Mouse (Mus musculus) neural tube, embryonic 10.5 days (tissue): Measurements from ENCODE around the gene Fads2.

Experiments
- DNase-seq: peaks from one replicate; pipeline ENCODE4 v3.0.0-alpha.2; 2017; ENCODE audit warnings: low spot score; ENCODE audit errors: extremely low spot score

Gene Fads2

DNA sequence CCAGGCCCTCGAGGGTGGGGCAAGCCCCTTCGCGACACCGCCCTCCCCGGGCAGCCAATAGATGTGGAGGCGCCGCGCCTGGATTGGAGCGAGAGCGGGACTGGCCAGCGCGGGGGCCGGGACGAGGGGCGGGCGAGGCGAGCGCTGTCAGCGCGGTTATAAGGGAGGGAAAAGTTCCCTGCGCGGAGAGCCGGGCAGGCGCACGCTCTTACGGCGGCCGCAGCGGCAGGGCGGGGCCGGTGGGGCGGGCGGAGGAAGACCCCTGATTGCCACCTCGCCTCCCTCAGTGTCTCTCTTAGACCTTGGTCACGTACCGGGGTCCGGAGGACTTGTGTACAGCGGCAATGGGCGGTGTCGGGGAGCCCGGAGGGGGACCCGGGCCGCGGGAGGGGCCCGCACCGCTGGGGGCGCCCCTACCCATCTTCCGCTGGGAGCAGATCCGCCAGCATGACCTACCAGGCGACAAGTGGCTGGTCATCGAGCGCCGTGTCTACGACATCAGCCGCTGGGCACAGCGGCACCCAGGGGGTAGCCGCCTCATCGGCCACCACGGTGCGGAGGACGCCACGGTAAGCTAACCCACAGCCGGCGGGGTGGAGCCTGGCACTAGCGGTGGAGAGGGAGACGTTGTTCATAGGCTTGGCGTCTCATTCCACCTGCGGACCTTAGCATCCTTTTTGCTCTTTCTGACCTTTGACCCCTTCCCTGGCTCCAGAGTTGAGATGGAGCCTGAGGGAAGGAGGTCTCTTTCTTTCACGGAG, 60.0 kb downstream of the Fads2 start, which contains the start of gene Fads3:
Gene Fads3 (plus strand): TSS at position 182 of the 761 bp plus-strand sequence.
- peak; percentile 85 for DNase-seq

DNA sequence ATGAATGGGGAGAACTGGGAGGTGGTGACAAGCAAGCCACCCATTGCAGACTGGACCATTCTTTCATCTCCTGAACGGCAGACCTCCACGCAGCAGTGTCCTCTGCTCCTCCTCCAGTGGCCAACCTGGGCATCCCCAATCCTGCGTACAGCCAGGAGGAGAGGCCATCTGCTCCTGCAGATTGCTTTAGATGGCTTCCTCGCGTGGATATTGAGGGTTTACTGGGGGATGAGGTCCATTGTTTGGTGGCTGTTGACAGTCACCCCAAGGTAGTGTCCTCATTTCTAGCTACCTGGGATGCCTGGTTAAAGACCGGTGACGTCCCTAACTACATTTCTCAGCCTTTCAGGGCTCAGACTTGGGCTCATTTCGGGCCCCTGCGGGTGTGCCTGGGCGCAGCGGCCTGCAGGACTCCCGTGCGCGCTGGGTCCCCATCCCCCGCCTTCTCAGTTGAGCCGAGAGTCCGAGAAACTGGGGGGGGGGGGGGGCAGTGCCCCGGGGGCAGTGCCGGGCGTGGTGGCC, 60.6 kb downstream of the Fads2 start:
- DNase-seq, result no peak

DNA sequence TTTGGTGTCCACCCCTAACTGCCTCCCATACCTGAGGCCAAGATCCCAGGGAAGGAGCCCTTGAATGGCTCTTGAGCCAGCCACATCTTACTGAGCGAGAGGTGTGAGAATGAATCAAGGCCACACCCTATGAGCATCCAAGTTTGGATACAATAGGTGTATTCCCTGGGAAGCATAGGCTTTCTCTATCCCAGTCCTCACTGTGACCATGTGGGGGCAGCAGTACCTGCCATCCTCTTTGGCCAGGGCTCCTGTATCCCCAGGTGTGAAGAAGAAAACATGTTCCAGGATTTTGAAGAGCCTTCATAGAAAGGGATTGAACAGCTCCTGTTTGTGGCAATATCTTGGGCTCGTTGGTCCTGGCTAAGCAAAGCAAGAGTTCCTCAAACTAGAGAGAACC, 61.9 kb downstream of the Fads2 start:
- DNase-seq, result no peak

DNA sequence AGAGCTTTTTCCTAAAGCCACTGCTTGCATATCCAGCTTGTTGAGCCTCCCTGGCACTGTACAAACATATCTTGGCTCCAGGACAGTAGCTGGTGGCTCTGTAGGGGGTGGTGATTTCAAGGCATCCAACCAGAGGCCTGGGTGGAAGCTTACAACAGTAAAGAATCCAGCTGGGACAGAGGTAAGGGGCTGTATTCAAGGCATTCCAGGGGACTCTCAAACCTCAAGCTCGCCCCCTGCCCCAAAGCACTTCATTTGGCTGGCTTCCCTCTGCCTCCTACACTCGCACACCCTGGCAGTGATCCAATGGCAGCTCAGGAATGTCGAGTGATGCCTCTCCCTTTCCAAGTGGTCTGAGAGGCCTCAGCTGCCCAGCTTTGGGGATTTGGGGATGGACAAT, 62.6 kb downstream of the Fads2 start:
- no peak for DNase-seq

DNA sequence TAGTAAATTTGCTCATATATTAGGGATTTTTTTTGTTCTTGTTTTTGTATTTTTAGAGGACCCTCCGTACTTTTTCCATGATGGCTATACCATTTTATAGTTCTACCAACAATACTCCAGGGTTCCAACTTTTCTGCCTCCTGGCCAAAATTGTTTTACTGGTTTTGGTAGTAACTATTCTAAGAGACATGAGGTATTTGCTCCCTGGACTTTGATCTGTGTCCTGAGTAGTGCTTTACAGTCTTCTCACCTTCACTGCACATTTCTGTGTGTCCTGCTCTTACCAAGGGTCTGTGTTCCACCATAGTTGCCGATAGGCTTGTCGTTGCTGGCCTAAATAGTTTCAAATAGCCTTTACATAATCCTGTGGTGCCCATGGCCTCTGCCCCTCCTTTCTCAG, 63.2 kb downstream of the Fads2 start:
- no peak for DNase-seq

DNA sequence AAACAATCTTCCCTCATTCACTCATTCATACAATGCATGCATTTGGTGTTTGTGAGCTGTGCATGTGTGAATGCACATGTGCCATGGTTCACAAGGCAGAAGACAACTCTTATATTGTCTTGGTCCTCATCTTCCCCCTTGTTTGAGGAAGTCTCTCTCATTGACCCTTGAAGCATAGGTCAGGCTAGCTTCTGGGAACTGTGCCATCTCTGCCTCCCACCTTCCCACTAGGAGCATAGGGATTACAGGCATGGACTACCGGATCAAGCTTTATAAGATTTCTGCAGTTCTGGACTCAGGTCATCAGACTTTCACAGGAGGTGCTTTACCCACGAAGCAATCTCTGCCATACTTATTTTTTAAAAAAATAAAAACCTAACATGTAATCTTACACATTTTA, 64.0 kb downstream of the Fads2 start:
- no peak for DNase-seq

DNA sequence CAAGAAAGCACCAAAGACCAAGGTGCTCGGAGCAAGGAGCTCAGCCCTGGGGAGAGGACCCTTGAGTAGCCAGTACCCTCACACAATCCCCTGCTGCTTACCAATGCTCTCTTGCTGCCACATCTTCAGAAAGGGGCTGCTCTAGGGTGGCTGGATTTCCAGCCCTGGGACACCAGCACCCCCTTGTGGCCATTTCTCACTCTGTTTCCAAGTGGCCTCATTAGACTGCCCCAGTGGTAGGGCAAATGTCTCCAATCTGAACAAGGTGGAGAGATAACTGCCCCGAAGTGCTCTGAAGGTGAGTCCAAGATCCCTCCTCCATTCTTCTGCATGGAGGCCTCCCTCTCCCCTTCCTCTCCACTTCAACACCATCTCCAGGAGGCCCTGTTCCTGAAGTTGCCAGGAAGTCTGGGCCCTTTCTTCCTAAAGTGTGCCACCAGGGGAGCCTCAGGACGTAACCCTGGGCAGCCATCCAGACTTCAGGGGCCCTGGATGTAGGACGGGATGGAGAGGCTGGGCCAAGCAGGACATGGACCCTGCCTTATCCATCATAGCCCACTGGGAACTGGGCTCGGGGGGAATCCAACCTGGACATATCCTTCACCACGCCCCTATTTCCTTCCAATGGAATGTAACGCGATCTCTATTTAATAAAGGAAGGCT, 66.6 kb downstream of the Fads2 start:
- DNase-seq, result peak; percentile 86

DNA sequence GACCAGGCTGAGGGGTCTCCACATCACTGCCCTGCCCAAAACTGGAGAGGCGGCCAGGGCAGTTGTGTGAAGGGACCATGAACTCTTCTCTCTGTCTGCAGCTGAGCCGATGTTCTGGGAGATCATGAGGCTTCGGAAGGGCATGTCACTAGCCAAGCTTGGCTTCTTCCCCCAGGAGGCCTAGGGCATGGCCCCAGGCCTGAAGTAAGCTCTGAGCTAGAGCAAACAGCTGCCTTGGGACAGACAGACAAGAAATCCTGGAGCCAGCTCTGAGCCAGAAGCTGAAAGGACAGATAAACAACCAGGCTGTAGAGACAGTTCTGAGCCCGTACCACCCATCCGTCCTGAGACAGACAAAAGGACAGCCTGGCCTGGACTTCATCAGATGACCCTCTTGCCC, 67.2 kb downstream of the Fads2 start:
- DNase-seq, result no peak

DNA sequence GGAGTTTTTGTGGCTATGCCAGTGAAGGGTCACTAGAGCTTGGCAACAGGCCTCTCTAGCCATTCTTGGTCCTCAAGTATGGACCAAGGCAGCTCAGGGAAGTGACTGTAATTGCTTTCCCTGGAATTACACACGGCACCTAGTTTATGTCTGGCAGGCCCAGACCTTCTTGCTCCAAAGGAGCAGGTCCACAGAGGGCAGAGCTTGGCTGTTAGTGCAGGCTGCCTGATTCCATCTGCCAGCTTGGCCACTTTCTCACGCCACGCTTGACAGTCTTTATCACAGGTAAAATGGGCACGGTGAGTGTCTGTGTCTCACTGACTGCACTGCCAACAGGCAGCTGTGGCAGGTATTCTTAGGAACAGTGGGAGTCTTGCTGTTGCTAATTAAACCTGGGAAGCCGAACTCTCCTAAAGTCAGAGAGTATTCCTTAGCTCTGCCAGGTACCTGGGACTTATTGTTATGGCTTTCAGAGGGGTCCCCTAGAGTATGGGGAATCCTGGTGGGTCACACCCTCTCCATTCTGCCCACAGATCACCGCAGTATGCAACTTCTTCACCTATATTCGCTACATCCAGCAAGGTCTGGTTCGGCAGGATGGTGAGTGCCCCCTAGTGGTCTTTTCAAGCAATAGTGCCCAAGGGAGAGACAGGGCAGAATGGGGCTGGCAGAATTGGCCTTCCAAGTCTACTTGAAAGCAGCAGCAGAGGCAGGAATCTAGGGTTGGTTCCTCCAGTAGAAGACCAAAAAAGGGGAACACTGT, 68.2 kb downstream of the Fads2 start:
- peak; percentile 60 for DNase-seq

DNA sequence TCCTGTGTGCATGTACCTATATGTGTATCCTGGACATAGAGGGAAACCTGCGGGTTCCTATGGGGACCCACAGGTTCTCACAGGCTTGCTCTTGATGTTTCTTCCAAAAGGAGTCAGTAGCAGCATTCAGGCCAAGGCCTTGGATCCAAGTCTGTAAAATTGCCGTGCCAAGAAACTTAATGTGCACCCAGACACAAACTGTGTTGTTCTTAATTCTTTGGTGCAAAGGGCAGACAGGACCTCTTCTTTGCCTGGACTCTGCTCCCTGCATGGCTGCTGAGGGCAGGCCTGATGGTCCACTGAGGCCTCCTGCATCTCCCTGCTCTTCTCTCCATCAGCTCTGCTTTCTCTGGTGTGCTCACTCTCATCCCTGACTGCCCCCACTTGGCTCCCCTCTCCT, 71.8 kb downstream of the Fads2 start:
- no peak for DNase-seq

DNA sequence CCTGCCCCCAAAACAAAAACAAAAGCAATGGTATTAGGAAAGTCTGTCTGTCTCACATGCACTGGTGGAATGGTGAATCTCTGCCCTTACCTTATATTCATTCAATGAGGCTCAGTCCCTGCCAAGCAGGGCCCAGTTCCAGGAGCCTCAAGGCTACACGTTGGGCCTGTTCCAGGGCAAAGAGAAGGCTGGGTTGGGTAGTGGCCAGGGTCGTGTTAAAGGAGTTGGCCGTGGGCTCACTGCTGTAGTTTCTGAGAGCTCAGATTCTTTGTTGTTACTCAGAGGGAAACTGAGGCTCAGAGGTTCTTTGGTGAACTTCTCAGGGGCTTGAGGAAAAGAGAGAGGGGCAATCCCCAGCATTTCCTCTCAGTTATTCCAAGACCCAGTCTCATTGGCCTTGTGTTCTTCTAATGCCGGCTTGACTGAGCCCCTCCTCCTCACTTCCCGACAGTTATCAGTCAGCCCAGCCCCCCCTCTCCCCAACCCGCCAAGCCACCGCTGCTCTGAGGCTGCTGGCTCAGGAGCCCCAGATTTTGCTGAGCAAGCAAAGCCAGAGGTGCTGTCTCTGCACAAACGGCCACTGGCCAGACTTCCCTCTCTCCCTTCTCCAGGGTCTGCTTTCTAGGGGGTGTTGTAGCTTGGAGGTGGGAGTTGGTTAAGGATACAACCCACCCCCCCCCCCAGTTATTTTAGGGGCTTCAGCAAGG, 76.2 kb downstream of the Fads2 start:
- no peak for DNase-seq

DNA sequence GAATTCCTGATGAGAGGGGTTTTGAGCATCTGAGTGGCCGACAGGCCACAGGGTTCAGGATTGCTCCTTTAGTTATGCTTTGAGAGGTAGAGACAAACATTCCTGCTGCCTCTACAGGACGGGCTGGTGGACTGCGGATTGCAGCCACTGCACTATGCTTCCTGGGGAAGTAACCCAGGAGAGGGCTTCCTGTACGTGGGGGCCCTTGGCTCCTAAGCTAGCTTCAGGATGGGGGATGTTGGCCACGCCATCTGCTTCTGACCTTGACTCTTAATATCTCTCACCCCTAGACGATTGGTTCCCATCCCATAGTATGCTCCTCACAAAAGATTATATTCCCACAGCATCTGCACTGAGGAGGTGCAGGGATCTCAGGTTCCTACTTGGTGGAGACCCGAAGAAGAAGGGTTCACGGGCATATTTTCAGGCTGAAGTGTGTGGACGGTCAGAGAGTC, 78.2 kb downstream of the Fads2 start:
- DNase-seq, result no peak

DNA sequence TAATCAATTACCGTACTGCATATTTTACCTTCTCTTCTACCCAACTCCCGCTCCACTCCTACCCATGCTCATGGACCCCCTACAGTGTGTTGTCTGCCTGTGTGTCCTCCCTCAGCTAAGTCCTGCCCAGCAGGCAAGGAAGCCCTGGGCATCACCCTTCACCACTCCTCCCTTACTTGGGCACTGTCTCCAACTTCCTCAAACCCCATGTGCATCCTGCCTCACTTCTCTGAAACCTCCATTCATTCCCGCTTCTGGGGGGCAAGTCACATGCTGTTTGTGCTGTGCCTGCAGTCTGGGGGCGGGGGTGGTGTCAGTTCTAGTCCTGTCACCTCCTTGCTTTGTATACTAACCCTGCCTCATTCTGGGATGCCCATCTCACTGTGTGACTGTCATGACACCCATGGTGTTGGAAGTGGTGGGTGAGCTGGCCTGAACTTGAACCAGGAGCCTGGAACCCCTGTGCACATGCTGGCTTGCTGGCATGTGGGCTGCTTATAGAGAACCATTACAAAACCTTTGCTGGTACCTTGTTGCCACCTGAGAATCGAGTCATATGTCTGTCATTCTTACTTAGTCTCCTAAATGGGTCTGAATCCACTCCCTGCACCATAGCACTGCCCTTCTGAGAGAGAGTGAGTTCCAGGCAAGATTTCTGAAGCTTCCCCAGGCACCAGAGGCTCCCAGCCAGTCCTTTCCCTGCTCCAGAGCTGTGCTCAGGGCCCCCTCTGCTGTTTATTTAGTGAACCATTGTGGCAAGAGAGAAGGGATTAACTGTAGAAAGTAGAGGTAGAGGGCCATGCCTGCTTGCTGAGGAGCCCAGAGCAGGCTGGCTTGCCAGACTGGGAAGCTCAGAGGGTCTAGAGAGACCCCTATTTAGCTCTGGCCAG, 78.9 kb downstream of the Fads2 start:
- DNase-seq, result no peak

DNA sequence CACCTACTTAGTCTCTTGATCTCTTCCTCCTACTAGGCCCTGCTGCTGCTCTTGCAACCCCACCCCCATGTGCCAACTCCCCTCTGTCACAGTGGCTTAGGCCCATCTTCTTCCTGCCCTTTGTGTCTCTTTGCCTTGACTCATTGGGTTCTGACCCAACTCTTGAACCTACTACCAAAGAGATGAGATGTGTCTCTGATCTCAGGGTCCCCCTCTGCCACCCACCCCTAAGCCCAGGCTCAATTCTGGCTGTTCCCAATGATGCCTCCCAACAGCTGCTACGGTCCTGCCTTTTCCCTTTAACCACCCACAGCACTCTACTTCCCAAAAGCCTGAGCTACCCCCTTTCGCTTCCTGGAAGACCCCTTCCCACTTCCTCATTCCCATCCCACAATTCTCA, 79.6 kb downstream of the Fads2 start:
- no peak for DNase-seq

DNA sequence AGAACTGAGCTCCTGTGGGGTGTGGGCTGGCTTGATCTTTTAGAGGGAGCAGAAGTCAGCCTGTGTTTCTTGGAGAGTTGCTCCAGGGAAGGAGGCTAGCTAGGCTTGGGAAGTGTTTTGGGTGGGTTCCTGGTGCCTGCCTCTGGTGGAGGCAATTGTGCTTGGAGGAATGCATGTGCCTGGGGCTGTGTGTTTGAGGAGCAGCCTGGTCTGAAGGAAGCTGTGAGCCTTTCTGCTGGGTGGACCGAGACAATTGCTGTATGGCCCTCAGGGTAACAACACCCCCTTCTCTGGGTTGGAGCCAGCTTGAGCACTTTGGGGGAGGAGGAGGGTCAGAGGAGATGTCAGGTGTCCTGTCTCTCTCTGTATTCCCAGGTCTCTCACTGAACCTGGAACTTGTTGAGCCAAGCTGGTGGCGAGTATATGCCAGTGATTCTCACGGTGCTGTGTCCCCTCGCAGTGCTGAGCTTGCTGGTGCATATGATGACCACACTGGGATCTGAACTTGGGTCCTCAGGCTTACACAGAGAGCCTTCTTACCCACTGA, 82.3 kb downstream of the Fads2 start:
- no peak for DNase-seq

DNA sequence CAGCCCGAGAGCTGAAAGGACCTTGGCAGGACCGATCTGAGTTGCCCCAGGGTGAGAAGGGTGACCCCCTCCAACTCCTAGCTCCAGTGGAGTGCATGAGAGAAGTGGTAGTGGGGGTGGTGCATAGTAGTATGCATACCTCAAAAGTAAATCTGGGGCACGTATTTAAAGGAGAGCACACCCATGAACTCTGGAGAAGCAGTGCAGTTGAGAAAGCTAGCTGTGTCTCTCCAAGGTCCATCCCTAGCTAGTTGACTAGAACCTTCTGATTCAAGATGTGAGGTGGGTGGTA, 83.1 kb downstream of the Fads2 start:
- DNase-seq, result no peak

DNA sequence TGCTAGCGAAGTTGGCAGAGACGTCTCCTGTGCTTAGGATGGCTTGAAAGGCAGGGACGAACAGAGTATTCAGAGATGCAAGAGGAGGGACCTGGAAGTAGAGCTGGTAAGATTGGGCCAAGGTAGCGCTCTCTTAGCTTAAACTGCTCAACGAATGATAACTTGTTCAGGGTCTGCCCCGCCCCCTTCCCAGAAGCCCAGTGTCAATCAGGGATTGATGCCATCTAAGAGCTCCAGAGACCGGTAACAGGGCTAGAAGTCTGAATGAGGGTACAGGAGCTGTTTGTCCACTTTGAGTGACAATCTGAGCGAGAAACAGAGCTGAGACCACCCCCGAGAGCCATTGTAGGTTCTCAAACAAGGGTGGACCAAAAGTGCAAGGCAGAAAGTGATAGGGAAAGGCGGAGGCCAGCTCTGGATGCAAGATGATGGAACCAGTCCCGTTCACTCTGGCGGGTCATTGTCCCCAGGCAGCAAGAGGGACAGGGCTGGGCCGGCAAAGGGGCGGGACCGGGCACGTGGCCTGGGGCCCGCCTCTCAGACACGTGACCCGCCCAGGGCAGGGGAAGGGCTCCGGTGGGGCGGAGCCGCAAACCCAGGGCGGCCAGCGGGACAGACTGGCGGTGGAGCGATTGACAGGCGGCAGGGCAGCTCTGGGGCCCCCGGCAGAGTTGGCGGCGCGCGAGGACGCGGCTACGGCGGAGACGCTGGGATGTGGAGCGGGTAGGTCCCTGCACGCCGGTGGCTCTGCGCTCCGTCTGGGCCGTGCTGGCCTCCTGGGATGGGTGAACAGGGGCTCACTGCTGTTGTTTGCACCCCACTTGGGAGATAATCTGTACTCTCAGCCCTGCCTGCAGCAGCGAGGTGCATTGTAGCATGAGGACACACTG, 83.7 kb downstream of the Fads2 start:
- peak; percentile 91 for DNase-seq

DNA sequence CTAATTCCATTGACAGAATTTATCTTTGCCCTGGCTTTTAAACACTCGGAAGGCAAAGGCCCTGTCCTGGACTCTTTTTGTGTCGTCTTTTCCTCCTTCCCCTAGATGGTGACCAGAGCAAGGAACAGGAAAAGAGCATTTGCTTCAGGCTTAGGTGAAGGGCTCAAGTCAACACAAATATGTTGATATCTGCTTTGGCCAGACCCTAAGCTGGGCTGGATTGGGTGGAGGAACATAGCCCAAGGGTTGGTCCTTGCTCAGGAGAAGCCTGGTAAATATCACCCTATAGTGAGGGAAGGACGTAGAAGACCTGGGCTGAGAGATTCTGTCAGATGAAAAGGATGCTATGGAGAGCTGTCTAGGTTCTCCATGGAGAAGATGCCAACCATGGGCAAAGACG, 85.4 kb downstream of the Fads2 start:
- DNase-seq, result no peak

DNA sequence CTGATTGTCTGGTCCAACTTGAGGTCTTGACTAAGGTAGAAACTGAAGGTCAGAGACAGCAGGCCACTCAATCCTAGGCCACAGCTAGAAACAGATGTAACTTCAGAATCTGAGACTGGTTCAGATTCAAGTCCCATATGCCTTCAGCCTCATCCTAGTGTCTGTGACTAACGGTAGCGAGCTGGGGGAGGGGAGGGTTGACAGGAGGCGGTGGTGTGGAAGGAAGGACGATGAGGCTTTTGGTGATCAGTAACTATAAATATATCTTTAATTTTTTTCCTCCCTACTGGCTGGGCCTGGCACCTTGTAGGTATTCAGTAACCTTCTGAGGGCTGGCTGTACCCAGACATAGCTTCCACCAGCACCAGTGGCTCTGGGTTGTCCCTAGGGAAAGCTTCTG, 86.1 kb downstream of the Fads2 start:
- no peak for DNase-seq
